Mouse (Mus musculus): ENCODE data around the gene Fa2h.

Fa2h gene

GRCm38 (mm10) chr8:111299363-111299820 lies 94.2 kb downstream of the Fa2h start:
- DNase-seq, result peak; percentile 84

DNA sequence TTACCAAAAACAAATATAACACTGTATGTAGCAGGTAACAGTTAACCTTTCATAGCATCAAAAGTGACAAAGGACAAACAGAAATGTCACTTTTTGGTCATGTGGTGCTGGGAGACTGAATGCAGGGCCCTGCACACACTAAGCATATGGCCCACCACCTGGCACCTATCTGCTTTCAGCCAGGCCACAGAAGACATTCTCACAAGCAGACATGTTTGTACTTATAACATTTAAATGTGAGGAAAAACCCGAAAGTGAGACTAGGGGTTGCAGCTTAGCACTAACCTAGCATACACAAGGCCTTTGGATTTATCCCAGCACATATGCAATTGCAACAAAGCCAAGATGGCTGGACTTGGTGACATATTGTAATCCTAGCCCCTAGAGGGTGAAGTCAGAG lies 95.6 kb downstream of the Fa2h start:
- no peak for DNase-seq

Measured in liver (tissue).